Mouse (Mus musculus) heart, adult 18-20 months (tissue): ENCODE measurements around the gene Cyp2c70. TPM values are rescaled to one million over a fixed set of nuclear protein-coding genes. Genes with fewer than 3 reads are reported as not detected.
"Not testable (repeated sequence)": the region's sequence is repeated elsewhere in the genome, so short reads cannot be mapped to it uniquely, and the experiment has no call there.

Experiments used
- DNase-seq, 2 experiments: peaks; one replicate each; pipeline ENCODE4 v3.0.0; 2021 to 2022; ENCODE audit warnings: mixed read lengths in 1 of 2
- long read RNA-seq, 2 experiments: library from polyadenylated mRNA; stranded (forward); transcript quantifications; one replicate each; pipeline ENCODE4 v2.0.0; 2021
- total RNA-seq, 2 experiments: library from RNA; stranded (reverse); gene quantifications; 2 replicates each; pipeline ENCODE4 v1.2.3; 2021

The Cyp2c70 gene
- under 1 TPM; 0.28 to 0.30 TPM for total RNA-seq
- long read RNA-seq, experiment 1, partial matches to known transcripts = 0 of 1 reads
- long read RNA-seq, experiment 1, other reads (novel, unspliced or antisense) = 1 of 1 reads
- long read RNA-seq, experiment 2 = 0 reads

DNA sequence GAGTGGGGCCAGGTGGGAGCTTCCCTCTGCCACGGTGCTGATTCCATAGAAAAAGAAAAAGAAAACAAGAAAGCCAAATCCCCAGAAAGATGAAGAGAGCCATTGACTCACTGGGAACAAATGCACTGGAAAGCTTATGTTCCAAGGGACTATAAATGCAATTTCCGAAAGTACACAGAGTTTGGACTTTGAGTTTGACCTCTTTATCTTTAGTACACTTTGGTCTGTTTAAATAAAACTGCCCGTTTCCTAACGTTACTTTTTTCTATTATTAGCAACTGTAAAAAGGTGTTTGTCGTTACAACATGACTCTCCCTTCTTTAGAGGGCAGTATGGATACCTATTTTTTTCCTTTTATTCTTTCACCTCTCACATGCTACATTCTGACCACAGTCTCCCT lies at the start of gene Cyp2c70:
Cyp2c70 (minus strand) TSS at position 174 of the 400 bp plus-strand sequence.
- no peak for DNase-seq

DNA sequence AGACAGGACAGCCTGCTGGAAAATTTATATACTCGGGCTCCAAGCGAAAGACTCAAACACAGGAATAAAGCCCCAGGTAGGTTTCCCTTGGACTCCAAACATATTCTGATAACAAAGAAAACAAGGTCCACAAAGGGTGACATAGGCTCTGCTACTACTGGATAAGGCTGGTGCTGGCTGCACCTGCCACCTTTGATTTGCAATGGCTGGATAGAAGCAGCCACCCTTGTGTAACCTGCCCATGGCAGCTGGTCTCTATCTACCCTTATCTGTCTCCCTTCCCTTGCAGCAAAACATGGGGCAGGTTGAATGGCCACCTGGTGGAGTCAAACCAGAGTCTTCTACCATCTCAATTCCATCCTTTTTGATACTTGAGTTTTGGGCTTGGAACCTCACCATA lies 45.4 kb upstream of the Cyp2c70 start:
- no peak for DNase-seq

DNA sequence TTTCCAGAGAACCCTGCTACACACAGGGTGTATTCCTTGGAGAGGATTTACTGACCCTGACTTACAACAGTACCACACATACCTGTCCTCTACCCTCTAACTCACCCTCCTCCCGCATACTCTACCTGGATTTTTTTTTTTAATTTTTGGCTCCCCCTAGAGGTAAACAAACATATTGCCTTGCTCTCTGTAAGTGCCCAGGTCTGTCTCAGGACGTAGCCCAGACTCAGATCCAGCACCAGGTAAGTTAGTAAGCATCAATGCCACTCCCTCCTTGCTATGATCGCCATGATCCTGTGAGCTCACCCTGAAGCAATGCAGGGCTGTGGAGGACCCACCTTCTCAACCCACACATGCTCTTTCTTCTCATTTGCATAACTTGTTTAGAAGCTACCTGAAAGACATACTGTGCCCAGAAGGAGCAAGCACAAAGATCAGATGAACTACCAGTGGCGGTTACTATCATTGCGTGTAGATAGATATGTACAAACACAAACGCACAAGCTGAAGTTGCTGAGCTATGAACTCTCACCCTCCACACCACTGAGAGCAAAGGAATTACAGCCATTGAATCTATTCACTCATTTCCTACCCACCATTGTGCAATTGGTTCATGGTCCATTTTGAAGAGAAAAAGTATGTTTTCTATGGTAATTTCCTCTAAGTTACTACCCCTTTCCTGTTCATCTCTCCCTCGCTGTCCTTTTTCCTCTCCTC lies 44.9 kb upstream of the Cyp2c70 start:
- DNase-seq = no peak

DNA sequence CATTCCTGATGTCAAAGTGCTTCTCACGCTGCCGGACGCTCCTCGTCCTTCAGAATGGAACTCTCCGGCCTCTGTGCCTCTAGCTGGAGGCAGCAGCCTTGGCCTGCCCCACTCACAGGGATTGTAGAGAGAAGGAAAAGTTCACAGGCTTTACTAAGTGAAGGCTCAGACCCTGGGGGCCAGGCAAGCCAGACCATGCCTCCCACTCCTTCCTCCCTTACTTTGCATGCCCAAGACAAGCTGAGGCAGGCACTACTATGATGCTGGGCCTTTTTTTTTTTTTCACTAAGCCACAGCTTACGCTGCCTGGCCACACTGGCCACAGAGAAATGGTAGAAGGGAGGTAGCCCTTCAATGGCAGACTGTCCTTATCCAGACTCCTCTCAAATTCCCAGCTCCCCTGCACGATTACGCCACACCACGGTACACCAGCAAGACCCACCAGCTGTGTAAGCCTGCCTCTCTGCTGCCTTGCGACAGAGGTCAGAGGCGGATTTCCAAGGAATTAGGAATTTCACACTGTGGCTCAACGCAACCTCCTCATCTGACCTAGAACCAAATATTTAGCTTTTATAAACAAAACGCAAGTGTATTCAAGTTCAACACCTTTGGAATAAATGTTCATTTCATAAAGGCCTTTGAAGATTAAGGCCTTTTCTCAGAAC lies 44.1 kb upstream of the Cyp2c70 start:
- DNase-seq = peak in 1 of 2 experiments; percentile 34

DNA sequence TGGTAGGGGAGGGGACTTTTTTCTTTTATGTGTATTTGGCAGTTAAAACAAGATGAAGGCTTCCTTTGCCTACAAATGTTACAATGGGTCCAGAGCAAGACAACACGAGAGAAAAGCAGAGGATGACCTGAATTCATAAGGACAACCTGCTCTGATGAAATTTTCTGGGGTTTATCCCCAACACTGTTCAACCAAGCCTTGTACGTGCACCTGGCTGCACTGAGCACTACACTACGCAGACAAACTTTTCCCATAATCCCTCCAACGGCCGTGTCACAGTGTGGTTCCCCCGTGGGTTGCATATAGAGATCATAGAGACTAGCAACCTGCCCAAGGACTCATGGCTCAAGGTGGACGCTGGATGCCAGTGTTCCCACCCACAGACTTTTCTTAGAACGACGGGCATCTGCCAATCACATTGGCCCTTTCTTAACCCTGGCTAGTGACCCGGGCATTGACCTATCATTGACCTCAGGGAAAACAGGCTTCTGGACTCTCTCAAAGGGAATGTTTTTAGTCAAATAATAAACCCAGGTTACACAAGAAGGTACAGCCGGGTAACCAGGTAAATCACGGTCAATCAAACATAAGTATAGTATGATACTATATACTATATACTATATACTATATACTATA lies 39.5 kb upstream of the Cyp2c70 start:
- DNase-seq = no peak

DNA sequence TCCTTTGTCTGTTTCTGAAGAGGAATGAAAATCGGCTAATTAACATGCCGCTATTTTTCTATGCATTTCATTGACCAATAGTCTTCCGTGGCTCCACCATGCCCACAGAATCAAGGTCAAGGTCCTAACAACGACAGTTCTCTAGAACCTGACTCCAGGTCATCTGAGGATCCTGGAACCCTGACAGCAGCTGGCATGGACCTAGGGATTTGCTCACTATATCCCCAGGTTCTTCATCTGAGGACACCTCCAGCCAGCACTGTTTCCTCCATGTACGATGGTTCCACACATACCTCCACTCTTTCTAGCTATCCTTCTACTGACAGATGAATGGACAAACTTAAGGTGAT lies 38.6 kb upstream of the Cyp2c70 start:
- peak; percentile 49 to 57 for DNase-seq

DNA sequence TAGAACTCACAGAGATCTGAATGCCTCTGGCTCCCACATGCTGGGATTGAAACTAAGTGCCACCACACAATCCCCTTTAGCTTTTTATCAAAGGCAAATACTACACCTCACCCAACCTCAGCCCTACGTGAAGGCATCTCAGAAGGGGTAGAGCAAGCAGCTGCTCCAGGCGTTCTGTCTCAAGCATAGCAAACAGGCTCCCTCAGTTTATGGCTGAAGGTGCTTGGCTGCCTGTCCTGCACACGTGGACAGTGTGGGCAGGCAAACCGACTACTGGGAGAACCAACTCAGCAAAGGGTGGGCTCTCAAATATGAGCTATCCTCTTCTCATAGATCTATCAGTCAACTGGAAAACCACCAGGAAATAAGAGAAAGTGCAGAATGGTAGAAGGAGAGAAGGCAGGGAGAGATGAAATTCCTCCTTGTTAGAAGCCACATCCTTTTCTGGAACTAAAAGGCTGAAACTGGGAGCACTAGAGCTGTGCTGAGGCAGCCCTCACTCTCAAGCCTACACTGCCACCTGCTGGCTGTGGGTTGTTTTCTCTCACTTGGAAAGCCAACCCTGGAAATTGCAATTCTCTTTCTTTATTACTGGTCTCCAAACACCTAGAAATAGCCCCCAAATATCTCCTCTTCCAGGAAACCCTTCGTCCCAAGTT lies 38.1 kb upstream of the Cyp2c70 start:
- DNase-seq = peak; percentile 54 to 89

DNA sequence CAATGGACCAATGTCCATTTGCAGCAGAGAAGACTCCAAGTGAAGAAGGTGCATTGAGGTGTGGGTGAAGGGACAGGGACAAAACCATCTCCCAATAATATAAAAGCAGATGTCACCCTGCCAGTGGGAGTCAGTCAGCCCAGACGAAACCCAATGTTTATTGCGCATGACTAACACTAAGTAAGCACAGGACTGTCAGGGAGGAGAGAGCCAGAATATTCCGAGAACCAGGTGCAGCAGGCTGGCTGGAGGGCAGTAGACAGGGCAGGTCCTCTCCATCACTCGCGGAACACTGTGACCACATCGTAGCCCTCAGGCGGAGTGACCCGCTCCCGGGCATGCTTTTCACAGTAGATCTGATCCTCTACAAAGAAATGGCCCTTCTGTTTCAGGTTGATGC lies 35.2 kb upstream of the Cyp2c70 start:
- DNase-seq = not testable (repeated sequence)

DNA sequence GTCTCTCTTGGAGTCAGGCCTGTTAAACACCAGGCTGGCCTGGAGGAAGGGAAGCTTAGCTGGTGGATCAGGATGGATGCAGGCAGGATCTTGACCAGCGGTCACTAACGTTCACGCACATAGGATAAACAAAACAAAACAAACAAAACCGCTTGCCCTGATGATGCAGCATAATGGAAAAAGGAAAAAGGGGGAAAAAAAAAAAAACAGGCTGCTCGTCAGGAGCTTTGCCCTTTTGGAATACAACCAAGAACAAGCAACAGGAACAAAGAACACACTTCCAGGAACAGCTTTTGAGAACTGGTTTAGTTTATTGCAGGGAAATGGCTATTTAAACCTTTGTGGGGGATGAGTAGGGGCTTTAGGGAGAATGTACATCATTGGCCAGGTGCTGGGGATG lies 33.7 kb upstream of the Cyp2c70 start:
- no peak for DNase-seq

DNA sequence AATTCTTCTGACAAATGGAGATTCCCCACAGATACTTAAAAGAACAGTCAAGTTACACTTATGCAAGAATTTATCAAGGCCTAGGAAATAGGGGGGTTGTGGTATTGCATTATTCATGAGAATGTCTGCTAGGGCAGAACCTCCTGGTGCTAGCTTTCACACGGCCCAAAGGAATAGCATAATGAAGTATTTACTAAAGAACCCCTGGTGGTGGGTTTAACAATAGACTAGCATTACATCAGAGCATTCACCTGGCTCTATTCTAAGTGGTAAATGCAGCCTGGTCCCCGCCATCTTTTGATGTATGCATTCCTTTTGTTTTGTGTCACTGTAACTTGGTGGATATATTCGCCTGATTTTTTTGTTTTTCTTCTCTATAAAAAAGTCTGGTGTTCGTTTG lies 15.8 kb upstream of the Cyp2c70 start:
- DNase-seq = not testable (repeated sequence)

DNA sequence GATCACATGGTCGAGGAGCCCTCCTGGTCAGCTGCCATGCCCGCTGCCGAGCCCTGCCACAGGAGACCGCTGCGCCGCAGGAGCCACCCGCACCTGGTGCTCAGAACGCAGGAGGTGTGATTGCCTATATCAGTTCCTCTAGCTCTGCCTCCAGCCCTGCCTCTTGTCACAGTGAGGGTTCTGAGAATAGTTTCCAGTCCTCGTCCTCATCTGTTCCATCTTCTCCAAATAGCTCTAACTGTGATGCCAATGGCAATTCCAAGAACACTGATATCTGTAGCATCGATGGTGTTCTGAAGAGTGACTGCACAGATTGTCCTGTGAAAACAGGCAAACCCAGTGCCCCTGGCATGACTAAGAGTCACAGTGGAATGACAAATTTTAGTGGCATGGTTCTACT lies 3.5 kb upstream of the Cyp2c70 start:
- no peak for DNase-seq

DNA sequence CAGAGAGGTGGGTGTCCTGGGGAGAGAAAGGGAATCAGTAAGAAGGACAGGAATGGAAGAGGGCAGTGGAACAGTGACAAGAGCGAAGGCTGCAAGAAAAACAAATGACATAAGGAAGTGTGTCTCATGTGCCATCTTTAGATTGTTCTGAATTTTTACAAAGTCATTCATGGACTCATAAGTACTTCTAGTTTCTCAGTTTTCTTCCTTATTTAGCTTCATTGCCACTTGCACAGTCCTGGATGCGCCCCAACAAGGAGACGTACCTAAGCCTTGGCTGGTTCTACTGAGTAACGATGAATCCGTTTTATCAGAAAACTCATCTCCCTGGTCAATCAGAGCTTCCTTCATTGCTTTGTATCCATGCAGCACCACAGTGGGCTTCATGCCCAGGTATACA lies 3.5 kb downstream of the Cyp2c70 start:
- no peak for DNase-seq

DNA sequence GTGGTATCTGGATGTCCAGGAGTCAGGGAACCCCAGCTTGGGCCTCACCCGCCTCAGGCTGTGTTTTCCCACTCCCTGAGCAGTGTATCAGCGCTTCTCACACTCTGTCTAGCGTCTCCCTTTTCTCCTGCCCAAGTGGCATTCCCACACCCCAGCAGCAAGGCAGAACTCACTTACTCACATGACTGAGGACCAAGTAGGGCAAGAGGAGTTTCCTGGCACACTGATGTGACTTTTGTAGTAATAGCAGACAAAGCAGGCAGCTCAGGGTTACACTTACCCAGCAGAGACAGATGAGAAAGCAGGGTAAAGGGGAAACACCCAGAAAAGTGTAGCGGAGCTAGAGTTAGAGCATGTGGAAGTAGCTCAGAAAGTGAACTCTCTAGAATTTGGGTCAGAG lies 8.8 kb downstream of the Cyp2c70 start:
- DNase-seq = peak; percentile 4 to 9

DNA sequence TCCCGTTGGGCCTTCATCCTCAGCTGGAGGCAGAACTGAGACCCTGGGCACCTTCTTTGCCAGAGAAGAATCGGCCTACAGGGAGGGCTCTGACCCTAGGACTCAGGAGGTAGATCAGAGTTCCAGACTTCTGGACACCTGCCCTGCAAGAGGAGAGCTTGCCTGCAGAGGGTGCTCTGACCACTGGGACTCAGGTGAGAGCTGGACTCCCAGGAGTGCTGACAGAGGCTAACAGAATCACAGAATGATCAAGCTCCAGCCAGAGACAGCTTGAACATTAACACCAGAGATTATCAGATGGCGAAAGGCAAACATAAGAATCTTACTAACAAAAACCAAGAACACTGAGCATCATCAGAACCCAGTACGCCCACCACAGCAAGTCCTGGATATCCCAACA lies 18.7 kb downstream of the Cyp2c70 start:
- DNase-seq = not testable (repeated sequence)

DNA sequence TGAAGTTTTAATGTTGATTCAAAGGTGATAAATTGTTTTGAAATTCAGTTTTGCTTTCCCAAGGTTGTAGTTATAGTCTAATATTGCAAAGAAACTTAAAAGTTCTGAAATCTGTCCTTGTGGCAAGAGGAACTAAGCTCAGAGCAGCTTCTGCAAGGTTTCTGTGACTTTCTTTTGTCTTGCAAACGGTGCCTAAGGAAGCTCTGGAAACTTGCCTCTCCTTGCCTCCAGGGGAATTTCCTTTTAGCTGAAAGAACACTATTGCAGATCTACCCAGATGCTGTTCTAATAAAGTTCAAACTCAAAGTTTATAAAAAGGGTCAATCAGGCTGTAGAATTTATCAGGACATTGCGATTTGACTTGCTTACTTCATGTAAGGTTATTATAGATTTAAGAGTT lies 60.1 kb downstream of the Cyp2c70 start:
- DNase-seq = not testable (repeated sequence)

DNA sequence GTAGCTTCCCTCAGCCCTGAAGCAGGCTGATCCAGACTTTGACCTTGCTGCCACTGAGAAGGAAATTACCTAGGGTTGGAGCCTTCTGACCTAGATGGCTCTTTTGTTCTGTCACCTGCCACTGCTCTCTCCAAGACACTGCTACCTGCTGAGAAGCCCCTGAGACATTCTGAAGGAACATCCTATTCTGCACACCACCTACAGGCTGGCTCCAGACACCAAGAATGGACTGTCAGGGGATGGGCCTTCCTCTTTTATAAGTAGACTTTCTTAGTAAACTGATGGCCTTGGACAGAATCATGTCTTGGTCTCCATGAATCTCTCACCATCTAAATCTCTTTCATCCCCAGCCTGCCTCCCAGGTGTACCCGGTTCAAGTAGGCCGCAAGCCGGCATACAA lies 62.0 kb downstream of the Cyp2c70 start:
- DNase-seq = not testable (repeated sequence)

DNA sequence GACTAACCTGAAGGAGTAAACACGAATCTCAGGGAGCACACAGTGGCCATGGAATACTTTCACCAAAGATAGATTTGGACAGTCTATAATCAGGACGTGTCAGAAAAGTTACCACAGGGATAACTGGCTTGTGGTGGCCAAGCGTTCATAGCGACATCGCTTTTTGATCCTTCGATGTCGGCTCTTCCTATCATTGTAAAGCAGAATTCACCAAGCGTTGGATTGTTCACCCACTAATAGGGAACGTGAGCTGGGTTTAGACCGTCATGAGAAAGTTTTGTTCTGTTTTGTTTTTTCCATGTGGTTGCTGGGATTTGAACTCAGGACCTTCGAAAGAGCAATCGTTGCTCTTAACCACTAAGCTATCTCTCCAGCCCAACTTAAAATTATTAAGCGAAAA lies 67.5 kb downstream of the Cyp2c70 start:
- DNase-seq = not testable (repeated sequence)

Other genes with a start within 250 kb of the Cyp2c70 start
- gene Cyp2c37, start 194.9 kb downstream of the Cyp2c70 start, total RNA-seq = not detected
- not detected for gene Cyp2c54, start 113.5 kb downstream of the Cyp2c70 start, total RNA-seq
- not detected for gene Cyp2c50, start 97.6 kb downstream of the Cyp2c70 start, total RNA-seq
- gene Pdlim1, start 84.5 kb upstream of the Cyp2c70 start, total RNA-seq = 100 to 1,000 TPM; 119 to 169 TPM